Mouse (Mus musculus) forebrain, postnatal 0 days (tissue): ENCODE measurements around the gene Padi2. TPM values are rescaled to one million over a fixed set of nuclear protein-coding genes. Genes with fewer than 3 reads are reported as not detected.

ENCODE experiments used
- ATAC-seq: fragments of 200-750 bp; cut with Nextera tagmentation; 2 replicates; pipeline ENCODE4 v1.8.0; 2017; ENCODE audit warnings: mild to moderate bottlenecking, moderate library complexity
- DNase-seq: peaks from one replicate; pipeline ENCODE4 v3.0.0-alpha.2; 2015
- H3K27ac ChIP-seq: fragments of 300-500 bp; sonication (generic); 2 replicates; pipeline ENCODE4 v1.5.1; 2014; ENCODE audit warnings: low read depth, mild to moderate bottlenecking, antibody characterized with exemption, low read length, moderate library complexity, mixed read lengths
- H3K27me3 ChIP-seq: fragments of 300-500 bp; sonication (generic); 2 replicates; pipeline ENCODE4 v1.6.1; 2014; ENCODE audit warnings: mild to moderate bottlenecking, low read length, mixed read lengths; ENCODE audit not compliant: insufficient read depth
- H3K36me3 ChIP-seq: fragments of 300-500 bp; sonication (generic); 2 replicates; pipeline ENCODE4 v1.6.1; 2014; ENCODE audit warnings: mild to moderate bottlenecking, moderate library complexity; ENCODE audit not compliant: insufficient read depth
- H3K4me1 ChIP-seq: fragments of 300-500 bp; sonication (generic); 2 replicates; pipeline ENCODE4 v1.6.1; 2014; ENCODE audit warnings: antibody characterized with exemption; ENCODE audit not compliant: insufficient read depth
- H3K4me2 ChIP-seq: fragments of 300-500 bp; sonication (generic); 2 replicates; pipeline ENCODE4 v1.6.1; 2014; ENCODE audit warnings: low read depth, mild to moderate bottlenecking, moderate library complexity
- H3K4me3 ChIP-seq: fragments of 300-500 bp; sonication (generic); 2 replicates; pipeline ENCODE4 v1.5.1; 2014; ENCODE audit warnings: low read depth, low read length, mixed read lengths
- H3K9ac ChIP-seq: fragments of 300-500 bp; sonication (generic); 2 replicates; pipeline ENCODE4 v1.6.1; 2014; ENCODE audit warnings: mild to moderate bottlenecking
- H3K9me3 ChIP-seq: fragments of 300-500 bp; sonication (generic); 2 replicates; pipeline ENCODE4 v1.6.1; 2016; ENCODE audit warnings: low read length
- CTCF ChIP-seq: sonication (generic); IDR thresholded peaks from 2 replicates; pipeline ENCODE4 v1.5.1; 2016; ENCODE audit warnings: antibody characterized with exemption, control low read depth, low read depth
- WGBS: fragments of 180-500 bp; shearing (Covaris S2); extraction: QIAGEN DNeasy Blood & Tissue Kit; methylation state at CpG from one replicate; pipeline ENCODE4 v1.1.7; 2014; 5-methylcytosine and 5-hydroxymethylcytosine counted together
- polyA plus RNA-seq: library from polyadenylated mRNA; unstranded; fragments of >200 nt; fragmentation: Nextera tagmentation; extraction: Ambion mirVana; gene quantifications from 2 replicates; pipeline ENCODE4 v1.2.1, GENCODE M21; 2015
- total RNA-seq: library from RNA; depleted of rRNA; stranded (reverse); fragments of >200 nt; gene quantifications from 2 replicates; pipeline ENCODE4 v1.2.3, GENCODE M21; 2014

The Padi2 gene
- total and polyA plus RNA-seq, 2 experiments from 2014 or later: 1.3 to 1.8 TPM

DNA sequence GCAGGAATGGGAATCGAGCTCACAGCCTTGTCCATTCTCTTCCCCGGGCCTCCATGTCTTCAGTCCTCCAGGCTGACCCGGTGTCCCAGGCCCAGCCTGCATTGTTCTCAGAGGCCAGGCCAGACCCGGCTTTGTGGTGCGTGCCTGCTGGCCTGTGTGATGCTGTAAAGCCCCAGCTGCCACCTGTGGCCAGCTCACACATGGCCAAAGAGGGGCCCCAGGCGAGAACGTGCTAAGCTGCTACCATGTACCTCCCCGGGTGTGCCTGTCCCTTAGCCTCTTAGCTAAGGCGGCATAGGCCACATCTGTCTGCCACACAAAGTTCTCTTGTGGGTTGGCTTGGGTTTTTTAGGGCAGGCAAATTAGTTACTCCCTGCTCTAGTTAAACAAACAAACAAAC lies 29.5 kb downstream of the Padi2 start:
- no peak for ATAC-seq

DNA sequence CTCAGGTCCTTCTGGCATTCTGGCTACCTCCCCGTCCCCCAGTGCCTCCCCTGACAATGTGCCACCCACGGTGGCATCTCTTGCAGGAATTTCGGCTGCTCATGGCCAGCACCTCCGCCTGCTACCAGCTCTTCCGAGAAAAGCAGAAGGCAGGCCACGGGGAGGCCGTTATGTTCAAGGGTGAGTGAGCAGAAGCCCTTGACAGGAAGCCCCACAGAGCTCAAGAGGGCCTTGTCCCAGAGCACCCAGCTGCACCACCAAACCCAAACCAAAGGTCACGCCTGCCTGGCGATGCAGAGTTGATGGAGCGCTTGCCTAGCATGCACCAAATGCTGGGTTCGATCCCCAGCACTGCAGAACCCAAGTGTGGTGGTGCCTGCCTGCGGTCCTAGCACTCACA lies 38.2 kb downstream of the Padi2 start:
- no peak overlapping the region for H3K27ac ChIP-seq
- ATAC-seq (no peak), DNase-seq (no peak)
- no peaks in the 10 kb centered on the region for H3K4me1 ChIP-seq
- WGBS: 88% methylated on average over 12 of the region's 12 CpGs
- no peak overlapping the region for H3K9ac ChIP-seq
- no peak overlapping the region for H3K4me3 ChIP-seq
- H3K4me2 ChIP-seq: no peak overlapping the region
- no peak for TF ChIP-seq CTCF
- no peaks in the 10 kb centered on the region for H3K36me3 ChIP-seq
- no peaks in the 10 kb centered on the region for H3K27me3 ChIP-seq
- no peaks in the 10 kb centered on the region for H3K9me3 ChIP-seq

More for the DNA sequence above, 29.5 kb downstream of the Padi2 start:
- DNase-seq: no peak
- H3K9me3 ChIP-seq: no peaks in the 10 kb centered on the region
- no peak overlapping the region for H3K4me2 ChIP-seq
- TF ChIP-seq CTCF: no peak
- no peaks in the 10 kb centered on the region for H3K4me1 ChIP-seq
- H3K36me3 ChIP-seq: no peaks in the 10 kb centered on the region
- no peak overlapping the region for H3K4me3 ChIP-seq
- 69% methylated on average over 9 of the region's 9 CpGs for WGBS
- H3K9ac ChIP-seq: no peak overlapping the region
- H3K27ac ChIP-seq: no peak overlapping the region
- H3K27me3 ChIP-seq: no peaks in the 10 kb centered on the region

DNA sequence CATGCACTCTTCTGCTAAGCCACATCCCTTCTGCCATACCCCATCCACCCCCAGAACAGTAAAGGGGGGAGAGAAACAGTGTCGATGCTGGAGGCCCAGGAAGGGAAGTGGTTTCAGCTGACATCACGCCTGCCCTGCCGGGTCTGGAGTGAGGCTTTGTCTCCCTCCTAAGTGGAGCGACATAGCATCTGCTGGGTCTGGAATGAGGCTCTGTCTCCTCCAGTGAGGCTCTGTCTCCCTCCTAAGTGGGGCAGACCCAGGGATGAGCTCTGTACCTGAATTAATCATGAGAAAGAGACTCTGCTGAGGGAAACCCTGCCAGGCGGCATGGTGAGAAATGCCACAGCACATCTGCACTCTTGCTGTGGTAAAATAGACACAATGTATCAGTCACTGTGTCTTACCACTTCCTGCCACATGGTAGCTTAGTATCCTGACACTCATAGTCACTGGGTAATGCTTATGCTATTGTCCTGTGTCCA lies 38.9 kb downstream of the Padi2 start:
- Histone ChIP-seq H3K4me2 (no peak overlapping the region), H3K4me1 (no peaks in the 10 kb centered on the region), H3K36me3 (no peaks in the 10 kb centered on the region), H3K4me3 (no peak overlapping the region), H3K27ac (no peak overlapping the region), H3K9ac (no peak overlapping the region), H3K27me3 (no peaks in the 10 kb centered on the region), H3K9me3 (no peaks in the 10 kb centered on the region)
- ATAC-seq (no peak), DNase-seq (no peak)
- TF ChIP-seq CTCF: no peak
- 74% methylated on average over 5 of the region's 5 CpGs for WGBS

- 95% methylated on average over 4 of the region's 4 CpGs for WGBS
- Histone ChIP-seq H3K4me2 (no peak overlapping the region), H3K9ac (no peak overlapping the region), H3K4me3 (no peak overlapping the region), H3K4me1 (no peaks in the 10 kb centered on the region), H3K36me3 (no peaks in the 10 kb centered on the region), H3K9me3 (no peaks in the 10 kb centered on the region), H3K27me3 (no peaks in the 10 kb centered on the region), H3K27ac (no peak overlapping the region)
- TF ChIP-seq CTCF: no peak
- DNase-seq (no peak), ATAC-seq (no peak)
Observed at GRCm38 (mm10) chr4:140945571-140945970, 39.4 kb downstream of the Padi2 start.

DNA sequence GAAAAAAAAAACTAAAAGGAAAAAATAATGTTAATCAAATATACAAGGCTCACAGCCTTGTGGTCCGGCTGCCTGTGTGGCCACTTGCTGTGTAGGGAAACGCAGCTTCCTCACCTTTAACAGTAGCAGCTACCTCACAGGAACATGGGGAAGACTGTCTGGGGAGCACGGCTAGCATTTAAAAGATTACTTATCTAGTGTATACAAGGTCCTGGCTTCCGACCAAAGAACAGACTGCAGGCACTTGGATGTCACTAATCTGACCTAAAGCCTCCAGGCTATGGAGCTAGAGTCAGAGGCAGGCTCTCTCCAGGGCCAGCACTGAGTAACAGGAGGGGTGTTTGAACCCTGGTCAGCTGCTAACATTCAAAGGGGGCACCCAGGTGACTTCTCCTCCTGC lies 39.9 kb downstream of the Padi2 start:
- 84% methylated on average over 4 of the region's 4 CpGs for WGBS
- H3K9me3 ChIP-seq: no peaks in the 10 kb centered on the region
- DNase-seq (no peak), ATAC-seq (no peak)
- H3K9ac ChIP-seq: no peak overlapping the region
- H3K36me3 ChIP-seq: no peaks in the 10 kb centered on the region
- TF ChIP-seq CTCF: no peak
- H3K4me2 ChIP-seq: no peak overlapping the region
- no peak overlapping the region for H3K4me3 ChIP-seq
- no peaks in the 10 kb centered on the region for H3K4me1 ChIP-seq
- no peaks in the 10 kb centered on the region for H3K27me3 ChIP-seq
- H3K27ac ChIP-seq: no peak overlapping the region

- Histone ChIP-seq H3K9ac (no peak overlapping the region), H3K4me3 (no peak overlapping the region), H3K4me2 (no peak overlapping the region), H3K27me3 (no peaks in the 10 kb centered on the region), H3K36me3 (no peaks in the 10 kb centered on the region), H3K4me1 (no peaks in the 10 kb centered on the region), H3K27ac (no peak overlapping the region), H3K9me3 (no peaks in the 10 kb centered on the region)
- WGBS: 75% methylated on average over 14 of the region's 14 CpGs
- ATAC-seq (no peak), DNase-seq (no peak)
- no peak for TF ChIP-seq CTCF
Observed at GRCm38 (mm10) chr4:140946580-140947205, 40.5 kb downstream of the Padi2 start.

DNA sequence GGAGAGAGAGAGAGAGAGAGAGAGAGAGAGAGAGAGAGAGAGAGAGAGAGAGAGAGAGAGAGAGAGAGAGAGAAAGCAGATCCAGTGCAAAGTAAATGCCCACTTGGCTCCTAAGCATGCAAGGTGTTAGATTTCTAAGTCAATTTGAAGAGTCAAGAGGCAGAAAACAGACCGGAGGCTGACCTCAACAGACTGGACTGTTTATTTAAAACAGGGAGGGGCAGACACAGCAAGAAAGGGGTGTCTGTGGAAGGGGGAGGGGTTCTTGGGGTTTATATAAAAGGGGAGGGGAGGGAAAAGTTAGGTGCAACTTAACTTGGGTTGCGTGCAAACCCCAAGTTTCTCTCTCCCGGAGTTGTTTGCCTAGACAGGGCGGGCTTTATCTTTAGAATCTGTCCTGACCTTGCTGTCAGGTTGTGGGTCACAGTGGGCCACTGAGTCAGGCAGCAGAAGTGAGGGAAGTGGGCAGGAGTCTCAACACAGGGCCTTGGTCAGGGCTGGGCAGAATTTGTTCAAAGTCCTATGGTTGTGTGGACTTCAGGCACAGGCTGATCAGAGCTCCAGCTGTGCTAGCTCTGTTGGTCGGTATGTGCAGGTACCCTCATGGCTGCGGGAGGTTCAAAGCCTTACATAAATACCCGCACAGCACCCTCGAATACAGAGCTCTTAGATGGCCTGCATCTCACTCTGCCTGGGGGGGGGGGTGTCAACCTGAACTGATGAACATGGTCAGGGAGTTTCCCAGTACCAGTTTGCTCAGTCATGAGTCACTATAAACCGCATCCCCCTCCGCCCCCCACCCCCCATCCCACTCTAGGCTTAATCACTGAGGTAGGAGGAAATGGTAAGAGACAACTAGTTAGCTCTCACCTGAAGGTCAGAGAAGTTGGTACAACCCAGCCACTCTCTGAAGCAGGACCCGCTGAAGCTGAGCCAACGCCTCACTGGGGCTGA lies 41.6 kb downstream of the Padi2 start:
- Histone ChIP-seq H3K27me3 (no peaks in the 10 kb centered on the region), H3K9me3 (no peaks in the 10 kb centered on the region), H3K27ac (no peak overlapping the region), H3K4me2 (no peak overlapping the region), H3K36me3 (no peaks in the 10 kb centered on the region), H3K4me3 (no peak overlapping the region), H3K4me1 (no peaks in the 10 kb centered on the region), H3K9ac (no peak overlapping the region)
- TF ChIP-seq CTCF: no peak
- ATAC-seq (no peak), DNase-seq (no peak)
- WGBS: 81% methylated on average over 12 of the region's 12 CpGs
